Mouse (Mus musculus) midbrain, embryonic 11.5 days (tissue): ENCODE measurements at regions not wholly inside any gene's neighbourhood (a gene's known extent, or its start where the extent isn't known, plus 50 kb on each side); places are given as distances from the start of the nearest gene placed in this dataset.

ENCODE experiments used
- ATAC-seq: fragments of 200-750 bp; cut with Nextera tagmentation; 2 replicates; pipeline ENCODE4 v1.8.0; 2017; ENCODE audit warnings: moderate TSS enrichment, moderate library complexity; ENCODE audit not compliant: low FRiP score
- DNase-seq: peaks from one replicate; pipeline ENCODE4 v3.0.0; 2015; ENCODE audit warnings: low spot score; ENCODE audit errors: missing footprints
- H3K27ac ChIP-seq: fragments of 300-500 bp; sonication (generic); 2 replicates; pipeline ENCODE4 v1.5.1; 2014; ENCODE audit warnings: low read depth, low read length
- H3K27me3 ChIP-seq: fragments of 300-500 bp; sonication (generic); 2 replicates; pipeline ENCODE4 v1.6.1; 2014; ENCODE audit warnings: mild to moderate bottlenecking, low read length, moderate library complexity, mixed read lengths; ENCODE audit not compliant: control insufficient read depth, insufficient read depth
- H3K36me3 ChIP-seq: fragments of 300-500 bp; sonication (generic); 2 replicates; pipeline ENCODE4 v1.6.1; 2014; ENCODE audit warnings: mild to moderate bottlenecking, low read length, moderate library complexity, mixed read lengths; ENCODE audit not compliant: control insufficient read depth, insufficient read depth
- H3K4me1 ChIP-seq: fragments of 300-500 bp; sonication (generic); 2 replicates; pipeline ENCODE4 v1.6.1; 2014; ENCODE audit warnings: low read length; ENCODE audit not compliant: control insufficient read depth, insufficient read depth
- H3K4me2 ChIP-seq: fragments of 300-500 bp; sonication (generic); 2 replicates; pipeline ENCODE4 v1.6.1; 2014; ENCODE audit warnings: mild to moderate bottlenecking, moderate library complexity
- H3K4me3 ChIP-seq: fragments of 300-500 bp; sonication (generic); 2 replicates; pipeline ENCODE4 v1.5.1; 2014; ENCODE audit warnings: low read depth, low read length
- H3K9ac ChIP-seq: fragments of 300-500 bp; sonication (generic); 2 replicates; pipeline ENCODE4 v1.6.1; 2014; ENCODE audit warnings: low read length
- H3K9me3 ChIP-seq: fragments of 300-500 bp; sonication (generic); 2 replicates; pipeline ENCODE4 v1.6.1; 2016; ENCODE audit warnings: low read length; ENCODE audit not compliant: control insufficient read depth
- WGBS: fragments of 180-500 bp; shearing (Covaris S2); extraction: QIAGEN DNeasy Blood & Tissue Kit; methylation state at CpG from one replicate; pipeline ENCODE4 v1.1.7; 2014; 5-methylcytosine and 5-hydroxymethylcytosine counted together

DNA sequence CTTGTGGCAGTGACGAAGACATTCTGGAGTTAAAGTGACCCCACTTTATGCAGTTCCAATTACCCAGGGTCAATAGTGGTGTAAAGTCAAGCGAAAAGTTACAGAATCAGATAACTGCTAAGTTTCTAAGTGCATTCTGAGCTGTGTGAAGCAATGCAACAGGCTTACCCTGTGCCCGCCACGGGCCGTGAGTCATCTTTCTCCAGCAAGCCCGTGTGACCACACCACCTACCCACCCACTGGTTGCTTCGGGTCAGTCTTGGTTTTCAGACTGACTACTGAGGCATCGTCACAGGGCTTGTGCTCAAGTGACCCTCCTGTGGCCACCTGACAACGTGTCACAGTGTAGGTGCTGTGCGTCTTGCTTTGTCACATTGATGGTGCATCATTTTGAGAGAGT, 118.8 kb downstream of the Chic2 start:
- no peak for ATAC-seq
- H3K4me2 ChIP-seq = no peak overlapping the region
- no peak for DNase-seq
- H3K27ac ChIP-seq = no peak overlapping the region
- WGBS = 90% methylated on average over 10 of the region's 10 CpGs
- no peak overlapping the region for H3K4me3 ChIP-seq
- H3K9me3 ChIP-seq = no peaks in the 10 kb centered on the region
- H3K36me3 ChIP-seq = no peaks in the 10 kb centered on the region
- H3K27me3 ChIP-seq = no peaks in the 10 kb centered on the region
- H3K4me1 ChIP-seq = no peaks in the 10 kb centered on the region
- H3K9ac ChIP-seq = no peak overlapping the region

DNA sequence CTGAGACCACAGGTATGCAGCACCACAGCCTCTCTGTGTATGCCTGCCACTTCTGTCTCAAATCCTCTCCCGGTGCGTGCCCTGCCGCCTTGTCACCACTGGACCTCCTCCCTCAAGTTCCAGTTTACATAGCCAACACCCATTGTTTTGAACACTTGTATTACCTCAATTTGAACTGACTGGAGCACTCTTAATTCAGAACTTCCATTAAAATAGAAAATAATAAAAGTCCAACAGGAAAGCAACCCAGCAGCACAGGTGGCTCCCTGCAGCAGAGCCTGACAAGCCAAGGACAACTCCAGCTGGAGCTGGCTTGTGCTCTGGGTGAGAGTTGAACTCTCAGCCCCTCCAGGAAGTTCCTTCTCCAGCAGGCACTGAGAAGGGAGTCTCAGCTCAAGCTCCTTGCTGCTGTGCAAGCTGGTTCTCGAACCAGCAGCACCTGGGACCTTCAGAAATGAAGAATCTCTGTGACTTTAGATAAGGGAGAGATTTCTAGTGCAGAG, 120.5 kb downstream of the Chic2 start:
- H3K4me2 ChIP-seq = no peak overlapping the region
- H3K9me3 ChIP-seq = no peaks in the 10 kb centered on the region
- H3K4me1 ChIP-seq = no peaks in the 10 kb centered on the region
- H3K36me3 ChIP-seq = no peaks in the 10 kb centered on the region
- no peak overlapping the region for H3K4me3 ChIP-seq
- no peak overlapping the region for H3K27ac ChIP-seq
- DNase-seq (no peak), ATAC-seq (no peak)
- WGBS = 86% methylated on average over 4 of the region's 4 CpGs
- H3K27me3 ChIP-seq = no peaks in the 10 kb centered on the region
- H3K9ac ChIP-seq = no peak overlapping the region

DNA sequence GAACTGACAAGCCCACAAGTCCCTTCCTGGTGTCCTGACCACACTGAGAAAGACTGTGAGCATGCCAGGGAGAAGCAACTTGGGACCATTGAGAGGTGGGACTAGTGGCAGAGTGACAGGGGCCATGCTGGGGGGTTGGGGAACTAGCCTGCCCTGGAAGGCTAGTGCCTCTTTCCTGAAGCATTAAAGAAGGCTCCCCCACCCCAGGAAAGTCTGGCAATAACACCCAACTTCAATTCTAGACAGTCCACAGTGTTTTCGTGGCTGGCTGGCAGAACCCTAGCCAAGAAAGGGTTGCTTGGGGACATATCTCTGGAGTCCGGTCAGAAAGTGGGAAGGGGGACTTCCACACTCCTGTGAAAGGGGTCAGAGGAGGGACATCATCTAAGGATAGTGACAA, 121.2 kb downstream of the Chic2 start:
- Histone ChIP-seq H3K27ac (no peak overlapping the region), H3K27me3 (no peaks in the 10 kb centered on the region), H3K4me3 (no peak overlapping the region), H3K9me3 (no peaks in the 10 kb centered on the region), H3K4me1 (no peaks in the 10 kb centered on the region), H3K4me2 (no peak overlapping the region), H3K9ac (no peak overlapping the region), H3K36me3 (no peaks in the 10 kb centered on the region)
- WGBS = 84% methylated on average over 2 of the region's 2 CpGs
- no peak for DNase-seq
- no peak for ATAC-seq

DNA sequence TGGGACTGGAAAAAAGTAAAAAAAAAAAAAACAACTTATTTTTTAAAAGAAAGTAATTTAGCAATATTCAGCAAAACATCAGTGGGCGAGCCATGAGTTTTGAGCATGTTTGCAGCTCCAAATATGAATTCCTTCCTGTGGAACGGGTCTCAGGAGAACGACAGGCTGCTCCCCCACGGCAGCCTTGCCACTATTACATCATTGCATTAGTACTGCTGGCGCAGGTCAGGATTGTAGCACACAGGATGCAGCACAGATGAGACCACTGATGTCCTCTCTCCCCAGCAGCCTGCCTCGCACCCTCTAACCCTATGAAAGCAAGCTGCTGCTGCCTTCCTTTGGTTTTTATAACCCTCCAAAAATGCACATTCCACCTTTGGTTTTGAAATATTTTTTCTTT, 121.7 kb downstream of the Chic2 start:
- WGBS = 84% methylated on average over 6 of the region's 6 CpGs
- H3K27ac ChIP-seq = no peak overlapping the region

DNA sequence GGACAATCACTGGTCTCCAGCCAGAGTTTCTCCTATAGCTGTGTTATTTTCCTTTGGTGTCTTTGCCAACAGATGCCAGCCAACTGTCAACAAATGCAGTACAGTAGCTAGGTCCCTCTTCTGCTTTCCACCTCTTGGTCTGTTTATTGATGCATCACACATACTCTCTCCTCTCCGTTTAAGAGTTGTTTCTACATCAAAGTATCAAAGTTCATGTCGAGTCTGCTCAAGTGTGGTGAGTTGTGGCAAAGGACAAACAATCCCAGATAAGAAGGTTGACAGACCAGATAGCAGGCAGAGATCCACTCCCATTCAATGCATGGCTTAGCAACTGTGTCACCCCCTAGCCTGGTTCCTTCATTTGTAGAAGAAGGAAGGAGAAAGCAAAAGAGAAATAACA, 123.6 kb downstream of the Chic2 start:
- Histone ChIP-seq H3K36me3 (no peaks in the 10 kb centered on the region), H3K9ac (no peak overlapping the region), H3K4me1 (no peaks in the 10 kb centered on the region), H3K9me3 (no peaks in the 10 kb centered on the region), H3K4me3 (no peak overlapping the region), H3K4me2 (no peak overlapping the region), H3K27me3 (no peaks in the 10 kb centered on the region), H3K27ac (no peak overlapping the region)
- DNase-seq (no peak), ATAC-seq (no peak)
- 58% methylated on average over 2 of the region's 2 CpGs for WGBS

More for the DNA sequence above, 121.7 kb downstream of the Chic2 start:
- no peaks in the 10 kb centered on the region for H3K9me3 ChIP-seq
- H3K27me3 ChIP-seq = no peaks in the 10 kb centered on the region
- H3K36me3 ChIP-seq = no peaks in the 10 kb centered on the region
- no peak overlapping the region for H3K4me2 ChIP-seq
- DNase-seq (no peak), ATAC-seq (no peak)
- H3K4me1 ChIP-seq = no peaks in the 10 kb centered on the region
- H3K9ac ChIP-seq = no peak overlapping the region
- H3K4me3 ChIP-seq = no peak overlapping the region

DNA sequence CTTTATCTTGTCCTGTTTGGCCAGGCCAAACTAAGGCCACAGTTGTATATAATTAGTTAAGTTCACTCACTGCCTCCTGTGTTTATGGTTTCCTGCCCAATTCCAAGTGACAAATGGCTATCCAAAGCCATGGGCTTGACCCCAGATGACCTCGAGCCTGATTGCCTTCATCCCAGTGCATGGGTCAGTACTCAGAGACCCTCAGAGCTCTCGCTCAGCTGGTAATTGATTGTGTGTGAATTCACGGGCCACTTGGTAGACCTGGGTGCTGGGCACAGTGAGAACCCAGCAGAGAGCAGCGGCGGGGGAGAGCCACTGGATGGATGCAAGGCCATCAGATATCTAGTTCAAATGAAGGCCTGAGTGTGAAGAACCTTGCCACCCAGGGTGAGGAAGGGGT, 124.1 kb downstream of the Chic2 start:
- ATAC-seq = no peak

DNA sequence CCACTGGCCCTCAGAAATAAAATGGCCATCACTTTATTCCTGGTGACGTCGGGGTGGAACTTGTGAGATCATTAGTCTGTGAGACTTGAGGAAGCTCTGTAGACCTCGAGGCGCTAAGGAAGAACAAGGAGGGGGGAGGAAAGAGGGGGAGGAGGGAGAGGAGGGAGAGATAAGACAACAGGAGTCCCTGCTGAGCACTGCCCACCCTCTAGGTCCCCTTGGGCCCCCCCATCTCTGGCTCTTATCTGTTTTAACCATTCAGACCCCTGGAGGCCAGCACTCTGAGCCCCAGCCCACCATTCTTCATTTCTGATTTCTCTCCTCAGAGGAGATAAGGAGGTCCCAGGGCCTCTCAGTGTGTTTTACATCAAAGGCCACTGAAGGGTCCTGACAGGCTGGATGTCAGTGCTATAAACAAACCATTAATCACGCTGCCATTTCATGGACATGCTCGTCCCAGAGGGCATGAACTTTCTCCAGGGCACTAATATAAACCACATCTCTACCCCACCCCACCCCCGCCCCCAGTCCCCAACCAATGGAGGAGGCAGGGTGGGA, 139.0 kb downstream of the Chic2 start:
- 71% methylated on average over 7 of the region's 7 CpGs for WGBS
- H3K4me3 ChIP-seq = no peak overlapping the region
- H3K36me3 ChIP-seq = no peaks in the 10 kb centered on the region
- ATAC-seq (no peak), DNase-seq (no peak)
- no peaks in the 10 kb centered on the region for H3K27me3 ChIP-seq
- H3K4me2 ChIP-seq = no peak overlapping the region
- H3K9me3 ChIP-seq = no peaks in the 10 kb centered on the region
- H3K27ac ChIP-seq = no peak overlapping the region
- H3K4me1 ChIP-seq = no peaks in the 10 kb centered on the region
- no peak overlapping the region for H3K9ac ChIP-seq

More for the DNA sequence above, 124.1 kb downstream of the Chic2 start:
- no peaks in the 10 kb centered on the region for H3K9me3 ChIP-seq
- no peaks in the 10 kb centered on the region for H3K27me3 ChIP-seq
- no peak overlapping the region for H3K27ac ChIP-seq
- 51% methylated on average over 5 of the region's 5 CpGs for WGBS
- H3K36me3 ChIP-seq = no peaks in the 10 kb centered on the region
- H3K4me1 ChIP-seq = no peaks in the 10 kb centered on the region
- H3K4me3 ChIP-seq = no peak overlapping the region
- no peak overlapping the region for H3K4me2 ChIP-seq
- DNase-seq = no peak
- H3K9ac ChIP-seq = no peak overlapping the region

DNA sequence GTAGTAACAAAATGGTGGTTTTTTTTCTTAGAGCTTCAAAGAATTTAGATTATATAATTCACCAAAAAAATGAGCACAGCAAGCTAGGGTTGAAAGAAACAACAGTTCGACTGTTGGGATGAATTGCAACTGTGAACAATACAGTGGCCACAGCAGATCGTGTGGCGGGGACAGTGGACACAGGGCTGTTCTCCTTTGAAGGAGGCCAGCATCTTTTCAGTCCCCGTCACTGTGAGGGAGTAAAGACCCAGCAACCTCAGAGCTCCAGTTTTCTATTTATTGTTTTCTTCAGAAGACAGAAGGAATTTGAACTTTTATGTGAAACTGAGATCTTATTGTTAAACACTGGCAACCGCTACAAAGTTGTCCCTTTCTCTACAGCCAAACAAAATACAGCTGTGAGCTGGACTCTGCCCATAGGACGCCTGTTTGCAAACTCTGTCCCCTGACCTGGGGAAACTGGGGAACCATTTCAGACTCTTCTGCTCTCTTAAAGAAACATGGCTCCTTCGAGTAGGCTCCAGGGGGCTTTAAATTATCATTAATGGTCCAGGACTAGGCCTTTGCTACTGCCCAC, 139.6 kb downstream of the Chic2 start:
- no peak overlapping the region for H3K4me2 ChIP-seq
- WGBS = 72% methylated on average over 7 of the region's 7 CpGs
- no peak overlapping the region for H3K27ac ChIP-seq
- ATAC-seq = no peak
- DNase-seq = no peak
- H3K4me1 ChIP-seq = no peaks in the 10 kb centered on the region
- no peak overlapping the region for H3K9ac ChIP-seq
- H3K36me3 ChIP-seq = no peaks in the 10 kb centered on the region
- H3K9me3 ChIP-seq = no peaks in the 10 kb centered on the region
- no peaks in the 10 kb centered on the region for H3K27me3 ChIP-seq
- no peak overlapping the region for H3K4me3 ChIP-seq

DNA sequence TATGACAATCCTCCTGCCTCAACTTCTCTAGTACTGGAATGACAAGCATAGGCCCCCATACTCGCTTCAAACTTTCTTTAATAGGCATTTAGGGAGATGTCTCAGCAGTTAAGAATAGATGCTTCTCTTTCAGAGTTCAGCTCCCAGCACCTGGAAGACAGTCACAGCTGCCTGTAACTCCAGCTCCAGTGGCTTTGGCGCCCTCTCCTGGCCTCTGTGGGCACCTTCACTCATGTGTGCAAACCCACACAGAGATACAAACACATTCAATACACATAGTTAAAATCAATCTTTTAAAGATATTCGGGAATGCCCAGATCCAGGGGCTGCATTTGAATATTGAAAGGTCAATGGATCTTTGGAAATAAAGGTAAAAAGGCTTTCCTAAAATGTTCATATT, 140.2 kb downstream of the Chic2 start:
- ATAC-seq (no peak), DNase-seq (no peak)
- 66% methylated on average over 3 of the region's 3 CpGs for WGBS
- no peaks in the 10 kb centered on the region for H3K4me1 ChIP-seq
- H3K27ac ChIP-seq = no peak overlapping the region
- no peaks in the 10 kb centered on the region for H3K9me3 ChIP-seq
- H3K9ac ChIP-seq = no peak overlapping the region
- H3K27me3 ChIP-seq = no peaks in the 10 kb centered on the region
- H3K4me2 ChIP-seq = no peak overlapping the region
- no peak overlapping the region for H3K4me3 ChIP-seq
- H3K36me3 ChIP-seq = no peaks in the 10 kb centered on the region
